Mouse (Mus musculus) CH12.LX (cell line): ENCODE data around the gene Zfp609. TPM values are rescaled to one million over a fixed set of nuclear protein-coding genes. Genes with fewer than 3 reads are reported as not detected.

Source experiments
- DNase-seq: peaks from one replicate; pipeline ENCODE4 v3.0.0-alpha.2; 2013; ENCODE audit errors: extremely low read depth
- H3K27ac ChIP-seq: 2 replicates; pipeline ENCODE4 v1.5.1; 2012; ENCODE audit warnings: low read depth, mild to moderate bottlenecking, control low read depth, moderate library complexity; ENCODE audit not compliant: insufficient read depth
- H3K27me3 ChIP-seq: replicated peaks from 2 replicates; pipeline ENCODE3; 2012; ENCODE audit warnings: inconsistent platforms
- H3K36me3 ChIP-seq, 2 experiments: replicated peaks in 1 of 2; 2 replicates each; pipeline versions ENCODE3 to v1.6.1; 2012; ENCODE audit warnings: inconsistent platforms in 1 of 2, low read length in 1 of 2, mild to moderate bottlenecking in 1 of 2, mixed read lengths in 1 of 2, moderate library complexity in 1 of 2; ENCODE audit not compliant: control insufficient read depth in 1 of 2, insufficient read depth in 1 of 2
- H3K4me1 ChIP-seq, 2 experiments: 2 replicates each; pipeline ENCODE4 v1.6.1; 2012; ENCODE audit warnings: inconsistent platforms in 1 of 2, moderate library complexity in 1 of 2; ENCODE audit not compliant: insufficient read depth in 2 of 2, control insufficient read depth in 1 of 2
- H3K4me2 ChIP-seq: 2 replicates; pipeline ENCODE4 v1.6.1; 2012; ENCODE audit warnings: low read depth, mild to moderate bottlenecking, control low read depth; ENCODE audit not compliant: poor library complexity, insufficient read depth, severe bottlenecking
- H3K4me3 ChIP-seq, 3 experiments: fragments of 150-350 bp in 1 of 3; sonication (generic) in 1 of 3; replicated peaks in 1 of 3; 2 replicates each; pipeline versions ENCODE3 to v1.5.1; 2011 to 2012; ENCODE audit warnings: low read depth in 2 of 3, low read length in 2 of 3, mild to moderate bottlenecking in 2 of 3, moderate library complexity in 2 of 3, control low read depth in 1 of 3, improper control_type of control experiment in 1 of 3, inconsistent platforms in 1 of 3, mixed read lengths in 1 of 3; ENCODE audit not compliant: poor library complexity in 1 of 3
- H3K79me2 ChIP-seq: replicated peaks from 2 replicates; pipeline ENCODE4 v1.6.1; 2012; ENCODE audit warnings: mild to moderate bottlenecking, moderate library complexity; ENCODE audit not compliant: control insufficient read depth, poor library complexity, insufficient read depth, severe bottlenecking; ENCODE audit errors: extremely low read depth
- H3K9ac ChIP-seq: 2 replicates; pipeline ENCODE4 v1.6.1; 2012; ENCODE audit warnings: low read depth, mild to moderate bottlenecking, control low read depth, moderate library complexity; ENCODE audit not compliant: insufficient read depth
- H3K9me3 ChIP-seq: replicated peaks from 2 replicates; pipeline ENCODE3; 2012; ENCODE audit warnings: low read length, inconsistent platforms, mixed read lengths
- CTCF ChIP-seq, 2 experiments: IDR thresholded peaks in 1 of 2; conservative IDR thresholded peaks in 1 of 2; 2 replicates each; pipeline ENCODE4 v1.5.1; 2011 to 2012; ENCODE audit warnings: low read depth in 2 of 2, low read length in 2 of 2, improper control_type of control experiment in 1 of 2, inconsistent platforms in 1 of 2, mild to moderate bottlenecking in 1 of 2, moderate library complexity in 1 of 2
- E2F4 ChIP-seq: IDR thresholded peaks from 2 replicates; pipeline ENCODE4 v1.6.1; 2011; ENCODE audit warnings: low read depth, low read length, improper control_type of control experiment; ENCODE audit not compliant: insufficient replicate concordance
- GABPA ChIP-seq: IDR thresholded peaks from 2 replicates; pipeline ENCODE4 v1.6.1; 2012; ENCODE audit warnings: low read depth, low read length, improper control_type of control experiment, inconsistent platforms; ENCODE audit not compliant: insufficient replicate concordance
- JUN ChIP-seq: IDR thresholded peaks from 2 replicates; pipeline ENCODE4 v1.6.1; 2011; ENCODE audit warnings: low read depth, mild to moderate bottlenecking, low read length, improper control_type of control experiment, moderate library complexity; ENCODE audit not compliant: insufficient read depth
- KAT2A ChIP-seq: IDR thresholded peaks from 2 replicates; pipeline ENCODE4 v1.6.1; 2012; ENCODE audit warnings: low read length, improper control_type of control experiment, inconsistent platforms; ENCODE audit not compliant: insufficient replicate concordance
- RAD21 ChIP-seq: IDR thresholded peaks from 2 replicates; pipeline ENCODE4 v1.6.1; 2011; ENCODE audit warnings: low read depth, mild to moderate bottlenecking, low read length, improper control_type of control experiment, moderate library complexity
- SIN3A ChIP-seq: IDR thresholded peaks from 2 replicates; pipeline ENCODE4 v1.6.1; 2012; ENCODE audit warnings: low read length, improper control_type of control experiment, inconsistent platforms
- USF2 ChIP-seq: conservative IDR thresholded peaks from 2 replicates; pipeline ENCODE4 v1.6.1; 2011; ENCODE audit warnings: low read depth, low read length, improper control_type of control experiment
- ZC3H11A ChIP-seq: IDR thresholded peaks from 2 replicates; pipeline ENCODE4 v1.6.1; 2012; ENCODE audit warnings: low read depth, mild to moderate bottlenecking, inconsistent platforms, low read length, improper control_type of control experiment
- ZMIZ1 ChIP-seq: IDR thresholded peaks from 2 replicates; pipeline ENCODE4 v1.6.1; 2012; ENCODE audit warnings: low read depth, mild to moderate bottlenecking, inconsistent platforms, low read length, improper control_type of control experiment
- dilution Hi-C: fragments of 300-500 bp; cut with MboI; formaldehyde crosslinking; loops from 2 replicates; pipeline ENCODE4 v1.14.3; 2020; ENCODE audit warnings: low sequenced_read_pairs; ENCODE audit not compliant: extremely low pct_unique_long_range_greater_than_20kb, extremely low pct_ligation_motif_present
- in situ Hi-C: fragments of 300-500 bp; cut with MboI; formaldehyde crosslinking; loops from 3 replicates; pipeline ENCODE4 v1.14.3; 2019; ENCODE audit warnings: low sequenced_read_pairs, low pct_ligation_motif_present, low pct_unique_long_range_greater_than_20kb, mixed read lengths
- polyA plus RNA-seq: library from polyadenylated mRNA; unstranded; fragments of >175 nt; gene quantifications from 2 replicates; pipeline ENCODE4 v1.2.1, GENCODE M21; 2012; ENCODE audit warnings: low read depth; ENCODE audit not compliant: insufficient read length
- total RNA-seq, 2 experiments: library from RNA; depleted of rRNA; stranded (reverse); fragments of 300-350 nt in 1 of 2; fragments of >200 nt in 1 of 2; gene quantifications; 2 replicates each; pipeline ENCODE4 v1.2.3; 2012 to 2014

The Zfp609 gene
- total and polyA plus RNA-seq, 3 experiments, result 1.2 to 15.4 (median 3.2) TPM

DNA sequence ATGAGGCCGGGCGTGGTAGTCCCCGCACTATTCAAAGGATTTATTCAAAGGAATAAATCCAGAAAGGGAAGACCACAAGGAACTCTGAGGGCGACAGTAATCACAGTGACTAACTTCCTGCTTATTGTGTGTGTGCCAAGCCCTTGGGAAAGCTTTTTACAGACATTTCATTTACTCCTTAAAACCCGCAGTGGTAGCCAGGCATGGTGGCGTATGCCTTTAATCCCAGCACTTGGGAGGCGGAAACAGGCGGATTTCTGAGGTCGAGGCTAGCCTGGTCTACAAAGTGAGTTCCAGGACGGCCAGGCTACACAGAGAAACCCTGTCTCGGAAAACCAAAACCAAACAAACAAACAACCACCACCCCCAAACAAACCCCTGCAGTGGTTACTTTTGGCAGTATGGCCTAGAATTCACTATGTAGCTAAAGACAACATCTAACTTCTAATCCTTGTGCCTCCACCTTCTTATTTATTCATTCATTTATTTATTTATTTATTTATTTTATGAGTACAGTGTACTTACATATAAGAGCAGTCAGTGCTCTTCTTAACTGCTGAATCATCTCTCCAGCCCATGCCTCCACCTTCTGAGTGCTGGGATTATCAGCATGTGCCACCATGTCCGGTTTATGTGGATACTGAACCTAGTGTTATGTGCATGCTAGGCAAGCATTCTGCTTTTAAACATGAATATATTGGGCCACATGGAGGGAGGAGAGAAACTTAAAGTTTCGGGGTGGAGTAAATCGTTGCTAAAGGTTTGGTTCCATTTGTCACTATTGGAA, 86.1 kb downstream of the Zfp609 start:
- H3K79me2 ChIP-seq, result no peaks in the 10 kb centered on the region
- H3K27me3 ChIP-seq, result no peaks in the 10 kb centered on the region
- H3K4me2 ChIP-seq, result no peak overlapping the region
- no peak overlapping the region for H3K4me3 ChIP-seq
- no peaks in the 10 kb centered on the region for H3K9me3 ChIP-seq
- no peak for DNase-seq
- peaks cover 0 to 13% of the 10 kb centered on the region in 2 experiments; a peak in 1 of 4 replicates for H3K4me1 ChIP-seq
- no peak overlapping the region for H3K9ac ChIP-seq
- H3K27ac ChIP-seq, result no peak overlapping the region
- in situ Hi-C loops (no loop called here), dilution Hi-C loops (no loop called here)
- peaks cover 0 to 11% of the 10 kb centered on the region in 2 experiments for H3K36me3 ChIP-seq
- TF ChIP-seq KAT2A (no peak), JUN (no peak), GABPA (no peak), ZC3H11A (no peak), USF2 (no peak), SIN3A (no peak), CTCF (conservative IDR thresholded peaks at IDR 0.05 in 1 of 2, IDR thresholded peaks at IDR 0.05 in 1 of 2; ENCODE audit: low read depth in 2 of 2, low read length in 2 of 2) (no peak), RAD21 (no peak)

DNA sequence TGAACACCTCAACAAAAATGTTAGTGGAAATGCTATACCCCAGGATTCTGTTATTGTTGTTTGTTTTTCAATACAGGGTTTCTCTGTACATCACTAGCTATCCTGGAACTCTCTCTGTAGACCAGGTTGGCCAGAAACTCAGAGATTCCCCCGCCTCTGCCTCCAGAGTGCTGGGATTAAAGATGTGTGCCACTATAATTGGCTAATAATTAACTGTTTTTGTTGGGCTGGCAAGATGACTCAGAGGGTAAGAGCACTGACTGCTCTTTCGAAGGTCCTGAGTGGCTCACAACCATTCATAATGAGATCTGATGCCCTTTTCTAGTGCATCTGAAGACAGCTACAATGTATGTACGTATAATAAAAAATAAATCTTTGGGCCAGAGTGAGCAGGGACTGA, 92.4 kb downstream of the Zfp609 start:
- Histone ChIP-seq H3K27me3 (no peaks in the 10 kb centered on the region), H3K27ac (no peak overlapping the region), H3K36me3 (peaks cover 5 to 33% of the 10 kb centered on the region in 2 experiments)
- no peak for TF ChIP-seq ZC3H11A
- TF ChIP-seq, all 38 proteins: peak for 0
- Histone ChIP-seq H3K79me2 (no peaks in the 10 kb centered on the region), H3K9ac (no peak overlapping the region), H3K4me2 (no peak overlapping the region), H3K9me3 (no peaks in the 10 kb centered on the region), H3K4me1 (peaks cover 3 to 11% of the 10 kb centered on the region in 2 experiments), H3K4me3 (no peak overlapping the region)
- DNase-seq, result no peak
- dilution Hi-C loops, result no loop called here
- in situ Hi-C loops, result no loop called here

DNA sequence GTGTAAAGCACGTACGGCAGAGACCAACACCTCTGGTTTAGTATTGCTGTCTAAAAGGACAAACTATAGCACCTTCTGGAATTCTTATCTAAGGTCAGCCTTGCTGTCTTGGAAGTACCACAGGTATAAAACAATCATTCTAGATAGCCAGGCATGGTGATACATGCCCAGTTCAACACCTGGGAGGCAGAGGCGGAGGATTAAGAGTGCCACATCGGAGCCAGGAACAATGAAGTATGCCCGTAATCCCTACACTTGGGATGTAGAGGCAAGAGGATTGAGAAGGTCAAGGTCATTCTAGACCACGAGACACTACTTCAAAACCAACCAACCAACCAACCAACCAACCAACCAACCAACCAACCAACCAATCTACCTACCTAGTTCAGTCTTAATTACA, 98.8 kb downstream of the Zfp609 start:
- in situ Hi-C loops (no loop called here), dilution Hi-C loops (no loop called here)
- H3K27ac ChIP-seq, result no peak overlapping the region
- TF ChIP-seq E2F4, result no peak
- TF ChIP-seq ZMIZ1, result no peak
- H3K36me3 ChIP-seq, result peaks cover 5 to 35% of the 10 kb centered on the region in 2 experiments
- H3K79me2 ChIP-seq, result 0 out of 2 replicates have a peak, but pooled peaks cover 2% of the 10 kb centered on the region
- no peak overlapping the region for H3K4me2 ChIP-seq
- H3K9me3 ChIP-seq, result no peaks in the 10 kb centered on the region
- H3K4me3 ChIP-seq, result no peak overlapping the region
- H3K27me3 ChIP-seq, result no peaks in the 10 kb centered on the region
- no peak overlapping the region for H3K9ac ChIP-seq
- no peak for DNase-seq
- peaks cover 3 to 20% of the 10 kb centered on the region in 2 experiments for H3K4me1 ChIP-seq
